In genomic region chr6:93648581-93649230, GRCm38 (mm10) we compare ENCODE assay signal across 9 mouse cellular contexts.
A peak's percentile ranks its signal among the peaks of the same experiment; 100 is the strongest.
DNase-seq lines count a peak whose midpoint lies in the region; ATAC-seq and TF ChIP-seq lines count a peak whose summit lies in the region.
"Had no signal": no experiment of that assay in that cellular context is flagged by ENCODE, and none has a peak within 500 bp of the region (broad histone marks: within the 10 kb centered on the region; RNA-seq: fewer than 3 reads in every experiment).

No protein-coding gene starts in this region.

- no peak overlapping the region for H3K9ac ChIP-seq in heart, embryonic 15.5 days

- H3K4me3 ChIP-seq in kidney, adult 2 months (ENCODE audit: insufficient read depth, low read depth, low read length) = no peak overlapping the region
- H3K4me3 ChIP-seq in heart, embryonic 15.5 days = no peak overlapping the region

- H3K4me1 ChIP-seq in kidney, adult 2 months (ENCODE audit: control insufficient read depth, insufficient read depth, low read length) = no peaks in the 10 kb centered on the region
- peaks cover 11% of the 10 kb centered on the region for H3K4me1 ChIP-seq in heart, embryonic 15.5 days (replicated peaks)

- peak; percentile 51 for ATAC-seq in heart, embryonic 15.5 days (replicated peaks; ENCODE audit: insufficient number of reproducible peaks, insufficient read depth, low FRiP score, low read depth)

- DNase-seq in kidney, adult 2 months = peak; percentile 31
- DNase-seq in kidney, adult 18-20 months = no peak
- peak; percentile 74 for DNase-seq in WW6 (ENCODE audit: low read depth, low spot score)
- DNase-seq in lung, postnatal 10 days = peak; percentile 67
- DNase-seq in cerebellum, adult 18-20 months = no peak
- no peak for DNase-seq in yolk sac, embryonic 10.5 days (ENCODE audit: low spot score)
- no peak for DNase-seq in spleen, adult 12 weeks (ENCODE audit: low spot score)

- H3K4me2 ChIP-seq in heart, embryonic 15.5 days = no peak overlapping the region

- no peaks in the 10 kb centered on the region for H3K36me3 ChIP-seq in kidney, adult 2 months (ENCODE audit: control insufficient read depth, insufficient read depth, low read length)
- no peaks in the 10 kb centered on the region for H3K36me3 ChIP-seq in heart, embryonic 15.5 days
- H3K36me3 ChIP-seq: G1E had no signal

- no peaks in the 10 kb centered on the region for H3K27me3 ChIP-seq in kidney, adult 2 months (replicated peaks; ENCODE audit: control insufficient read depth, insufficient read depth, low read length)
- H3K27me3 ChIP-seq in heart, embryonic 15.5 days = no peaks in the 10 kb centered on the region

- TF ChIP-seq CTCF in kidney, adult 2 months (conservative IDR thresholded peaks at IDR 0.05; ENCODE audit: insufficient read depth, insufficient read length, low read depth, low read length) = no peak

- no peak for TF ChIP-seq POLR2A in kidney, adult 2 months (IDR thresholded peaks at IDR 0.05; ENCODE audit: low read depth, low read length)

- H3K27ac ChIP-seq in kidney, adult 2 months (ENCODE audit: insufficient read depth, low read depth, low read length) = no peak overlapping the region
- H3K27ac ChIP-seq in heart, embryonic 15.5 days = peak overlapping the region; percentile 49; the same call in 1 of the 2 replicates

- no peaks in the 10 kb centered on the region for H3K9me3 ChIP-seq in heart, embryonic 15.5 days (replicated peaks)

- 65% methylated on average over 8 of the region's 8 CpGs for WGBS in kidney, adult 2 months
- 55% methylated on average over 8 of the region's 8 CpGs for WGBS in heart, embryonic 15.5 days

Comparison
In these comparisons a context has a peak if more than half of its experiments do, and no peak if none do; other contexts are left out.
1. DNase-seq: peak in kidney, adult 2 months (single experiment), WW6 (single experiment) and lung, postnatal 10 days (single experiment); none in kidney, adult 18-20 months (single experiment), cerebellum, adult 18-20 months (0 of 2), yolk sac, embryonic 10.5 days (single experiment) and spleen, adult 12 weeks (single experiment).